Mouse (Mus musculus) limb, embryonic 12.5 days (tissue): ENCODE data around the gene Golm1. TPM values are rescaled to one million over a fixed set of nuclear protein-coding genes. Genes with fewer than 3 reads are reported as not detected.

ENCODE experiments used
- ATAC-seq: fragments of 200-750 bp; cut with Nextera tagmentation; 2 replicates; pipeline ENCODE4 v1.8.0; 2017; ENCODE audit warnings: low read depth, moderate TSS enrichment; ENCODE audit not compliant: insufficient number of reproducible peaks, insufficient read depth, low FRiP score, low TSS enrichment
- H3K27ac ChIP-seq: fragments of 300-500 bp; sonication (generic); 2 replicates; pipeline ENCODE4 v1.5.1; 2016; ENCODE audit warnings: mild to moderate bottlenecking, moderate library complexity
- H3K27me3 ChIP-seq: fragments of 300-500 bp; sonication (generic); 2 replicates; pipeline ENCODE4 v1.6.1; 2016; ENCODE audit warnings: mild to moderate bottlenecking, moderate library complexity
- H3K36me3 ChIP-seq: fragments of 300-500 bp; sonication (generic); 2 replicates; pipeline ENCODE4 v1.6.1; 2016; ENCODE audit warnings: mild to moderate bottlenecking, moderate library complexity
- H3K4me1 ChIP-seq: fragments of 300-500 bp; sonication (generic); replicated peaks from 2 replicates; pipeline ENCODE4 v1.6.1; 2016
- H3K4me2 ChIP-seq: fragments of 300-500 bp; sonication (generic); 2 replicates; pipeline ENCODE4 v1.6.1; 2016; ENCODE audit warnings: mild to moderate bottlenecking, moderate library complexity
- H3K4me3 ChIP-seq: fragments of 300-500 bp; sonication (generic); replicated peaks from 2 replicates; pipeline ENCODE4 v1.5.1; 2016; ENCODE audit warnings: mild to moderate bottlenecking
- H3K9ac ChIP-seq: fragments of 300-500 bp; sonication (generic); replicated peaks from 2 replicates; pipeline ENCODE4 v1.6.1; 2016; ENCODE audit warnings: mild to moderate bottlenecking, moderate library complexity
- H3K9me3 ChIP-seq: fragments of 300-500 bp; sonication (generic); 2 replicates; pipeline ENCODE4 v1.6.1; 2016; ENCODE audit warnings: mild to moderate bottlenecking, moderate library complexity
- WGBS: fragments of 180-500 bp; shearing (Covaris S2); methylation state at CpG from one replicate; pipeline ENCODE4 v1.1.7; 2016; 5-methylcytosine and 5-hydroxymethylcytosine counted together
- polyA plus RNA-seq: library from polyadenylated mRNA; unstranded; fragments of >200 nt; fragmentation: Nextera tagmentation; extraction: Ambion mirVana; gene quantifications from 2 replicates; pipeline ENCODE4 v1.2.1, GENCODE M21; 2016

The Golm1 gene
- polyA plus RNA-seq, 1 experiment from 2014 or later, result 59.9 TPM

DNA sequence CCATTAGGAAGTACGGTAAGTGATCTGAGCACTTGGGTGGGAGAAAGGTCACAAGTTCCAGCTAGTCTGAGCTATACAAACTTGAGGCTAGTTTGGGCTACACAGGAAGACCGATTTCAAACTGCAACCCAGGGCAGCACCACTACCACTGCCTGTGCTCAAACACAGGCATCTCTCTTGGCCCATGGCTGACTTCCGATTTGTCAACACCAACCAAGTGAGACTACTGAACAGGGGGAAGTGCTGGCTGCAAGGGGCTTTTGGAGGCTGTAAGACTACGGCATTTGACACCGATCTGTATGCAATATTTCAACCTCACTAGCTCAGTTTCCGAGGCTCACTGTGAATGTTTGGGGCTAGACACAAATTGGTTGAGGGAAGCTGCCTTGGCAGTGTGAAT lies 28.1 kb downstream of the Golm1 start:
- H3K4me2 ChIP-seq, result no peak overlapping the region

DNA sequence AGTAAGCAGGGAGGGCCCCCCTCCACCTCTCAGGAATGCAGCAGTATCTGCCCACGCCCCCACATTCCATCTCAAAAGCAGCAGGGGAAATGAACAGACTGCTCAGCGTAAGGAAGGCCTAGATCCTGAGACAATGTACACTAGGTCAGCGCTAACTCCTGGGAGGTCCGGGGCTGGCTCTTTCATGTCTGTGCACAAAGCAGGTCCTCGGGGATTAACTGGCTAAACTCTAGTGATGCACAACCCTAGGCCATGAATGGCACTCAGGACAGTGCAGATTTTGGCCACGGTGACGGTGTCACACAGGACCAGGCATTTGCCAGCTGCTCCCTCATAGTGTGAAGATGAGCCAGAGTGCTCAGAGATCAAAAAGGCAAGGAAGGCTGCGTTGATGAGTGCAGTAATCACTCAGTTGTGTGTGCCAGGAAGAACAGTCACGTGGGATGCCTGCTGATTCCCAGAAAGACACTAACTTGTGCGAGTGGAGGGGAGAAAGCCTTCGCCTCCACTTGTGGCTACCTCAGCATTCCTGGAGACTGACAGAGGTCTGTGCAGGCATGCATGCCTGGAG lies 28.9 kb downstream of the Golm1 start:
- no peak for ATAC-seq

More for the DNA sequence above, 28.1 kb downstream of the Golm1 start:
- H3K27me3 ChIP-seq, result no peaks in the 10 kb centered on the region
- ATAC-seq, result no peak
- no peak overlapping the region for H3K9ac ChIP-seq
- WGBS, result 82% methylated on average over 6 of the region's 6 CpGs
- peaks cover 56% of the 10 kb centered on the region for H3K36me3 ChIP-seq
- no peaks in the 10 kb centered on the region for H3K9me3 ChIP-seq
- no peak overlapping the region for H3K27ac ChIP-seq
- H3K4me3 ChIP-seq, result no peak overlapping the region
- H3K4me1 ChIP-seq, result peaks cover 5% of the 10 kb centered on the region; the same call in 1 of the 2 replicates

DNA sequence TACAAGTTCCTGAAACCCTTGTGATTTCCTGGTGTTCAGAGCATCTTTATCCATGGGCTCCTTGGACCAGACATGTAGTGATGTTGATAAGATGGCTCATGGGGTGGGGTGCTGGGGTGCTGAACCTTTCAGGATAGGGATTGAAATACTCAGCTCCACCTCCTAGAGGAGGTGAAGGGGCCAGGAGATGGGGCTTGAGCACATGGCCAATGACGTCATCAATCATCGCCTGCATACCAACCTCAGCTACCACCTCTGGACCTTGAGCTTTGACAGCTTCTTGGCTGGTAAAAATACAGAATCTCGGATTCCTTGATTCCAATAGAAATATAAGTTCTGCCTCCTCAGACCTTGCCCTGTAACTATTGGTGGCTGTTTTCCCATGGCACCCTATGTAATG lies 30.1 kb downstream of the Golm1 start:
- ATAC-seq, result no peak
- Histone ChIP-seq H3K4me1 (no peaks in the 10 kb centered on the region), H3K4me3 (no peak overlapping the region), H3K27ac (no peak overlapping the region), H3K9me3 (no peaks in the 10 kb centered on the region), H3K36me3 (peaks cover 69% of the 10 kb centered on the region), H3K27me3 (no peaks in the 10 kb centered on the region), H3K4me2 (no peak overlapping the region), H3K9ac (no peak overlapping the region)
- WGBS, result 90% methylated on average over 3 of the region's 3 CpGs

More for the DNA sequence above, 28.9 kb downstream of the Golm1 start:
- 60% methylated on average over 11 of the region's 11 CpGs for WGBS
- Histone ChIP-seq H3K36me3 (peaks cover 62% of the 10 kb centered on the region), H3K4me3 (no peak overlapping the region), H3K27me3 (no peaks in the 10 kb centered on the region), H3K9me3 (no peaks in the 10 kb centered on the region), H3K4me2 (no peak overlapping the region), H3K4me1 (peaks cover 5% of the 10 kb centered on the region; the same call in 1 of the 2 replicates), H3K9ac (no peak overlapping the region), H3K27ac (peak overlapping the region; percentile 20; the same call in 1 of the 2 replicates)

DNA sequence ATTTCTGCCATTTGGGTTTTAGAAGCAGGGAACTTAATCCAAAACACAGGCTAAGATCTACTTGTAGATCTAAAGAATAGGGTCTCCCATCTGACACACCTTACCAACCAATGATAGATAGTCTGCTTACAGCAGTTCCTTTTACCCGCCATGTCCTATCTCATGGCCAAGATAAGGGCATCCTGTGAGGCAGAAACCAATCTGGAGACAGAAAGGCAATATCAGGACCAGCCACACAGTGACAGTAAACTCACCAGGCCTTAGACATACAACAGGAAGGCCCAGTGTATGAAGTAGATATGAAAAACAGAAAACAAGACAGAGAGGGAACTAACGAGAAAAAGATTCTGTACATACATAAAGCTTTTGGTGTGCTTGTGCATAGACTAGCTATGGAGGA lies 32.8 kb downstream of the Golm1 start:
- H3K4me2 ChIP-seq, result no peak overlapping the region
- WGBS, result 93% methylated on average over 2 of the region's 2 CpGs
- no peaks in the 10 kb centered on the region for H3K27me3 ChIP-seq
- no peak overlapping the region for H3K9ac ChIP-seq
- no peak overlapping the region for H3K4me3 ChIP-seq
- no peak for ATAC-seq
- peaks cover 65% of the 10 kb centered on the region for H3K36me3 ChIP-seq
- H3K4me1 ChIP-seq, result no peaks in the 10 kb centered on the region
- H3K27ac ChIP-seq, result no peak overlapping the region
- no peaks in the 10 kb centered on the region for H3K9me3 ChIP-seq

DNA sequence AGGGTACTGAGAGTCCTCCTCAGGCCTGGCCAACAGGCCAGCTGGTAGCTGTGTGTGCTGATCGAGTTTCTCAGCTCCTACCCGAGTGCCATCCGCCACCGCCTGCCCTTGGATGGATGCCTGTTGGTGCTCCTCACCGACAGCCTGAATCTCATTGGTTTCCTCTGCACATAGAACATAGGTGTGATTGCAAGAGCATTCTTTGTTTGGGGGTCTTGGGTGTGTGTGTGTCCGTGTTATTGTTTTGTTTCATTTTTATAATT lies 35.5 kb downstream of the Golm1 start:
- Histone ChIP-seq H3K36me3 (peaks cover 75% of the 10 kb centered on the region), H3K9ac (no peak overlapping the region), H3K4me2 (no peak overlapping the region), H3K27me3 (no peaks in the 10 kb centered on the region), H3K9me3 (no peaks in the 10 kb centered on the region), H3K4me3 (no peak overlapping the region), H3K27ac (no peak overlapping the region), H3K4me1 (no peaks in the 10 kb centered on the region)
- no peak for ATAC-seq
- 88% methylated on average over 6 of the region's 6 CpGs for WGBS

DNA sequence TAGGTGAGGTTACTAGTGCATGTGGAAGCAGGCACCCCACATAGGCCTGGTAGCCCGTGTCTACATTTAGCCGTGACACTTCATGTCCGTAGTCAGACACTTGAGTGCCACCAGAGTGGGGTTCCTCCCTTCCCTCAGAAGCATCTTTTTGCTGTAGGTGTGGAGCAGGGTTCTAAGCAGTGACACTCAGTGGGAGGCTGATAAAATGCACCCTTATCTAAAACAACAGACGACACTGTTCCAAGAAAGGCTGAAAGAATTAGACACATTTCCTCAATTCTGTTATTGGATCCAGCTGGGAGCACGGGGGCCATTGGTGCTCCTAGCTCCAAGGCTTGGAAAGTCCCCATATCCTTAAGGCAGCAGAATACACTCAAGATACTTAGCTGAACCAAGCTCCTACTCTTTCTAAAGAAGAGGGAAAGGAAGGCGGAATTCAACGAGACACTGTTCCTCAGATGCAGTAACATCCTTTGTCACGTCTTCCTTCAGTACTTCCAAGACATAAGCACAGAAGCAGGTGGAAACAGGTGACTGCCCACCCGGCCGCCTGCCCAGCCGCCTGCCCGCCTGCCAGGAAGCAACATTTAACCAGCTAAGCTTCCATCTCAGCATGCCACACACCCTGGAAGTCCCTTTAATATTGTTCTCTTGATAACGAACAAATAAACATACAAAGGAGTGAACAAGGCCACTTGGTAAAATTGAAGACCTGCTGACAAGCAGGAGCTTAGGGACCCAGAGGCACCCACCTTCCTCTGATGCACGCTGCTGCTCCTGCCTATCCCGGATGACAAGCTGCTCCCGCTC lies 36.0 kb downstream of the Golm1 start:
- H3K27ac ChIP-seq, result no peak overlapping the region
- H3K4me3 ChIP-seq, result no peak overlapping the region
- H3K4me2 ChIP-seq, result no peak overlapping the region
- no peak overlapping the region for H3K9ac ChIP-seq
- no peaks in the 10 kb centered on the region for H3K4me1 ChIP-seq
- H3K36me3 ChIP-seq, result peaks cover 76% of the 10 kb centered on the region
- WGBS, result 87% methylated on average over 16 of the region's 16 CpGs
- ATAC-seq, result no peak
- no peaks in the 10 kb centered on the region for H3K27me3 ChIP-seq
- H3K9me3 ChIP-seq, result no peaks in the 10 kb centered on the region

DNA sequence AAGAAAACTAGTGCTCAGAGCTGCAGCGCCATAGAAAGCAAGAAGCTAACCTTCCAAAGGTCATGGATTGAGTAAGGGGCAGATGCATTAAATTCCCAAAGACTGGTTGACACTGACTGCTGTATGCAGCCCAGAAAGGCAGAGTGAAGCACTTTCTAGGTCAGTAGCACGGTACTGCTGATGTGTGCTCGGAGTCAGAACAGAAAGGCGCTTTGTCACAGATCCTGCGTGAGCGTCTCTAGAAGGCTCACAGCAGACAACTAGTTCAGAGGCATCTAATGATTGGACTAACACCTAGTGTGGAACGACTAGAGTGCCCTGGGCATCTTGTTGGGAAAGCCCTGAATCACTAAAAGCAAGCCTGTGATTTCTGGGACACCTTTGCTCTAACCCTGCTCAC lies 37.8 kb downstream of the Golm1 start:
- 90% methylated on average over 7 of the region's 7 CpGs for WGBS
- no peak overlapping the region for H3K27ac ChIP-seq
- no peak for ATAC-seq
- no peaks in the 10 kb centered on the region for H3K27me3 ChIP-seq
- H3K4me1 ChIP-seq, result no peaks in the 10 kb centered on the region
- no peaks in the 10 kb centered on the region for H3K9me3 ChIP-seq
- peaks cover 89% of the 10 kb centered on the region for H3K36me3 ChIP-seq
- no peak overlapping the region for H3K4me2 ChIP-seq
- no peak overlapping the region for H3K9ac ChIP-seq
- H3K4me3 ChIP-seq, result no peak overlapping the region

DNA sequence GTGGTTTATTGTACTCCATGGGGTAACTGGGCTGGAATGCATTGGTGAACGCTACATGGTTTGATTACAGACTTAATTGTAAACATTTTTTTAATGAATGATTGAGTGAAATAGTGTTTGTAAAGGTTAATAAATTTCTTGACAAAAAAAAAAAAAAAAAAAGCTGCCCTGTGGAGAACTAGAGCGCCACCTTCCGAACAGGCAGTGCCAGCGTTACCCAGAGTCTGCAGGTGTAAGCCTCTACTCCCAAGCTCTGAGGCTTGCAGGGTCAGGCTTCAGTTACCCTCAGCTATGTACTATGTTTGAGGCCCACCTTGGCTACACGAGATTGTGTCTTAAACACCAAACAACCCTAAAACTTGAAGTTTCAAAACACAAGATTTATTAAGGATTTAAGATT lies 41.0 kb downstream of the Golm1 start:
- no peaks in the 10 kb centered on the region for H3K9me3 ChIP-seq
- H3K27me3 ChIP-seq, result no peaks in the 10 kb centered on the region
- peaks cover 94% of the 10 kb centered on the region for H3K36me3 ChIP-seq
- H3K9ac ChIP-seq, result no peak overlapping the region
- no peaks in the 10 kb centered on the region for H3K4me1 ChIP-seq
- H3K4me3 ChIP-seq, result no peak overlapping the region
- H3K4me2 ChIP-seq, result no peak overlapping the region
- no peak for ATAC-seq
- no peak overlapping the region for H3K27ac ChIP-seq
- whole genome bisulfite sequencing, result 72% methylated on average over 5 of the region's 5 CpGs

DNA sequence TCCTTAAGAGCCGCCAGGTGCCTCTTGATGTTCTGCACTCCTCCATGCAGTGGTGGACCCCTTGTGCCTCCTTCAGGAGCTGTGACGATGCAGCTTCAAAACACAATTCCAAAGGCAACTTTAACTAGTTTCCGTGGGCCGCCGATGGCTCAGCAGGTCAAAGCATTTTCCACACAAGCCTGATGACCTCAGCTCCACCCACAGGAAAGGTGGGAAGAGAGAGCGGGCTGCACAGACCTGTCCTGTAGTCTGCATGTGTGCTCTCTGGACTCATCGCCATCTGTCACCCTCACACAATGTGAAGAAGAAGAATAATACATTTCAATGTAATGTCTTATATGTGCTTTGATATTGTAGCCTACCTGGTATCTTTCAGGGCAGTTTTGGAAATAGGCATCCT lies 48.9 kb downstream of the Golm1 start:
- no peak for ATAC-seq
- H3K9me3 ChIP-seq, result no peaks in the 10 kb centered on the region
- H3K27me3 ChIP-seq, result no peaks in the 10 kb centered on the region
- H3K9ac ChIP-seq, result no peak overlapping the region
- no peak overlapping the region for H3K4me3 ChIP-seq
- WGBS, result 85% methylated on average over 7 of the region's 7 CpGs
- no peak overlapping the region for H3K4me2 ChIP-seq
- peaks cover 93% of the 10 kb centered on the region for H3K36me3 ChIP-seq
- H3K27ac ChIP-seq, result no peak overlapping the region
- no peaks in the 10 kb centered on the region for H3K4me1 ChIP-seq

DNA sequence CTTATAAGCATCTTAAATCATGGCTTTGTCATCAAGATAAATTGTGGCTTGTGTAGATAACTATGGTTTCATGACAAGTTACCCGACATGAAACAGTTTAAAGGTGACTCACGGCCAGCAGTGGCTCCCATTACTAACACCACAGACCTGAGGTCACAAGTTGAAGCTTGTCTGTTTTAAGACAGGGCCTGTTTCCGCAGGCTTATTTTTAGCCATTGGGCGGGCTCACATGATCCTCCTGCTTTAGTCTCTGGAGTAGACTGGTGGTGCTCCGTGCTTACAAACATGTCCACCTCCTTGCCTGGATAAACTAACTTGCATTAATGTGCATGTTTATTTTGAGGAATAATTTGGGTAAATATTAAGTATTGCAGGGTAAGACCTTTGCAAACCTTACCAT lies 50.7 kb downstream of the Golm1 start:
- Histone ChIP-seq H3K4me3 (no peak overlapping the region), H3K27ac (no peak overlapping the region), H3K27me3 (no peaks in the 10 kb centered on the region), H3K4me1 (no peaks in the 10 kb centered on the region), H3K9ac (no peak overlapping the region), H3K9me3 (no peaks in the 10 kb centered on the region), H3K4me2 (no peak overlapping the region), H3K36me3 (peaks cover 93% of the 10 kb centered on the region)
- no peak for ATAC-seq
- WGBS, result 80% methylated on average over 5 of the region's 5 CpGs

DNA sequence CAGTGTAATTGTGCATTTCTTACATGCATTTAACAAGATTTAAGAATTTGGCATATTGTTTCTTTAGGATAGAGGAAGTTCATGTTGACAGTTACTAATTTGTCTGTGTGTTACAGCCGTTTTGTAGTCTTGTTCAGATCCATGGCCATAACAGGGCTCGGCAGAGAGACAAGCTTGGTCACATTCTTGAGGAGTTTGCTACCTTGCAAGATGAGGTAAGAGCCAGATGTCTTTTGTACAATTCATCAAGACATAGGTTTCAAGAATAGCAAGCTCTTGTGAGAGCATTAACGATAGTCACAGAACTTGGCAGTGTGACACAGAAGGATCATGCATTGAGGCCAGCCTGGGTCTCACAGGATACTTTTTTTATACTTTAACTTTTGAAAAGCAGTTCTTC lies 51.2 kb downstream of the Golm1 start:
- Histone ChIP-seq H3K4me1 (no peaks in the 10 kb centered on the region), H3K4me3 (no peak overlapping the region), H3K9me3 (no peaks in the 10 kb centered on the region), H3K4me2 (no peak overlapping the region), H3K9ac (no peak overlapping the region), H3K27me3 (no peaks in the 10 kb centered on the region), H3K36me3 (peaks cover 90% of the 10 kb centered on the region), H3K27ac (no peak overlapping the region)
- ATAC-seq, result no peak
- 76% methylated on average over 3 of the region's 3 CpGs for whole genome bisulfite sequencing
